Mouse (Mus musculus) spleen, postnatal 14 days (tissue): ENCODE data around the gene Nudt3.
"Not testable (repeated sequence)": the region's sequence is repeated elsewhere in the genome, so short reads cannot be mapped to it uniquely, and the experiment has no call there.

ENCODE experiments used
- DNase-seq, 2 experiments: peaks; one replicate each; pipeline ENCODE4 v3.0.0; 2021 to 2022; ENCODE audit warnings: low spot score in 2 of 2

Nudt3 gene

GRCm38 (mm10) chr17:27636132-27637020, 13.1 kb upstream of the Nudt3 start, which contains the start of gene Rps10:
Gene Rps10, minus strand, starts transcription at chr17:27636669.
- DNase-seq, result no peak

DNA sequence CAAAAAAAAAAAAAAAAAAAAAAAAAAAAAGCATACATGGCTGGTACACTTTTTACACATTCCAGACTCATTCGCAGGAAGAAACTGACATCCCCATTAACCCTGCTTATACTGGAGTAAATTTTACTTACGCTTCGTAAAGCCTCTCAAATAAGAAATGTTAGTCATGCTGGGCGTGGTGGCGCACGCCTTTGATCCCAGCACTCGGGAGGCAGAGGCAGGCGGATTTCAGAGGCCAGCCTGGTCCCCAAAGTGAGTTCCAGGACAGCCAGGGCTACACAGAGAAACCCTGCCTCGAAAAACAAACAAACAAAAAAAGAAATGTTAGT, 12.2 kb upstream of the Nudt3 start:
- DNase-seq, result not testable (repeated sequence)

- DNase-seq, result peak; percentile 79 to 84
These were observed 11.7 kb upstream of the Nudt3 start, which contains the start of gene RPS10-NUDT3 for GRCm38 (mm10) chr17:27634871-27635574. Gene RPS10-NUDT3, minus strand, starts transcription at chr17:27635222.

DNA sequence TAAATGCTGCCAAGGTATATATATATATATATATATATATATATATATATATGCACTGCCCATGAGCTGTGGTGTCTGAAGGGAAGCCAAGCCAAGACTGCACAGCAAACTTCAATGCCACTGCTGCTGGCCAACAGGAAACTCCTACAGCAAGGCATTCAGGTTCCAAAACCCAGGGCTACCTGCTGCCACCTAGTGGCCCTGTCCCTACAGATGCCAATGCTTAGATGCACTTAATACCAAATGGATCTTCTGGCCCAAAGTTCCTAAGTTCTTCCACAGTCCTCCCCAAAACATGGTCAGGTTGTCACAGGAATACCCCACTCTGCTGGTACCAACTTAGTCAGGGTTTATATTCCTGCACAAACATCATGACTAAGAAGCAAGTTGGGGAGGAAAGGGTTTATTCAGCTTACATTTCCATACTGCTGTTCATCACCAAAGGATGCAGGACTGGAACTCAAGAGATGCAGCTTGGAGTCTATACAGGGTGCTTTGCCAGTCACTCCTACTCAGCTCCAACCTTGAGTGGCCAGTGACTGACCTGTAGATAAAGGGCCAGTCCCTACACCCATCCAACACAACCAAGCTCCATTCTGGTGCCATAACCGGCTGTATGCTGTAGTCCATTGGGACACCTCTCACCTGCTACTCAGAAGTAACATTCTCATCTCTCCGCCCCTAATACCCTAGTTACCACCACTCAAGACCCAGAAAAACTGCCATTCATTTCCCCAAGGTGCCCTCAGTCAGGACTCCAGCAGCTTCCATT, 6.1 kb upstream of the Nudt3 start:
- DNase-seq, result peak; percentile 58 to 75

DNA sequence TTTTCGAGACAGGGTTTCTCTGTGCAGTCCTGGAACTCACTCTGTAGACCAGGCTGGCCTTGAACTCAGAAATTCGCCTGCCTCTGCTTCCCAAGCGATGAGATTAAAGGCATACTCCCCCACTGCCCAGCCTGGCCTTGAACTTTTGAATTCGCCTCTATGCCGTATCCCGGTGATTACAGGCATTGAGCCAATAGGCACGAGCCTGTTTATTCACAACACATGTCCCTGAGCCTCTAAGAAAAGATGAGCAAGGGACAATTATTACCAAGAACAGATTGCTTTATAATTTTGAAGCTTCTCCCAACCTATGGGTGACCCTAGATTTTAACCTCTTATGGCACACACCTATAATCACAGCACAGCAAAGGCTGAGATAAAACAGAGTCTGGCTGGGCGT, 5.1 kb upstream of the Nudt3 start:
- no peak for DNase-seq

DNA sequence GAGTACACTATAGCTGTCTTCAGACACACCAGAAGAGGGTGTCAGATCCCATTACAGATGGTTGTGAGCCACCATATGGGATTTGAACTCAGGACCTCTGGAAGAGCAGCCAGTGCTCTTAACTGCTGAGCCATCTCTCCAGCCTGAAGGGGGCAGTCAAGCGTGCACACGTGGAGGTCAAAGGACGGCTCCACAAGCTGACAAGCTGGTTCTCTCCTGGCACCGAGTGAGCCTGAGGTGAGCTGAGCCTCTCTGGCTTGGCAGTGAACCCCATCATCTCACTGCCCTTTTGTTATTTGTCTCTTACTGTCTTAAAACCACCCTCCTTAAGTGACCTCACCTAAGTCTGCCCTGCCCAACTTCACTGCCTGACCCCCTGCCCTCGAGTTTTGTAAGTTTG, 4.2 kb upstream of the Nudt3 start:
- DNase-seq, result no peak

GRCm38 (mm10) chr17:27626681-27627080, 3.4 kb upstream of the Nudt3 start:
- no peak for DNase-seq

GRCm38 (mm10) chr17:27625455-27626251, 2.4 kb upstream of the Nudt3 start:
- DNase-seq, result no peak

- DNase-seq, result peak; percentile 15 to 40
These were observed 510 bp downstream of the Nudt3 start for GRCm38 (mm10) chr17:27622611-27623359.

DNA sequence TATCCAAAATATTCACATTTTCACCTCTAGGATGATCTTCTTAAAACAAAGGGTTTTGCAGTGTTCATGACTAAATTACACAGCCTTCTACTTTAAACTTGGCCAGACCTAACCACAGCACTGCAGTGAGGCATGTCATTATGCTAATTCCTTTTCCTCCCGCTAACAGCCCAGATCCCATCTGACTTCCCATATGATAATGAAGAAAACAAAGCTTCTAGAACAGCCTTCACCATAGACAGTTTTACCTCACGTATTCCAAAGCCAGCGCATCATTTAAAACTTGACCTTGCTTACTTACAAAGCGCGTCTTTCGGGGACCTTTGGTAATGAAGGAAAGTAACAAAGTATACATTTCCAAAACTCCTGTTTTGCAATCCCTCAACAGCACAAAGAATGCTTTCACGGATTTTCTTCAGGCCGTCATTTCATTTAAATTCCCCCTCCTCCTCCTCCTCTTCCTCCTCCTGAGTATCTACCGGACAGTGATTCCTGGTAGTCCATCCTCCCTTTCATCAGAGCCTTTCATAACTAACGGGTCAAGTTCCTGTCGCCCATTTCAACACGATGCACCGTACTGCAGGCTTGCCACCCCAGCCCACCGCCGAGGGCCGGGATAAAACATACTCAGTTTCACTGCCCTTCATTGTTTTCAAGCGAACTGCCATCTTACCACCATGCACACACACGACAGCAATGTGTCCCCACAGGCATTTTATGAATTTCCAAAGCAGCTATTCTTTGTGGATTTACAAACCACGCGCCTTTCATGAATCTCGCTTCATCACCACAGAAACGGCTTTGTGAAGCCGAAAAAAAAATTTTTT, 1.4 kb downstream of the Nudt3 start:
- peak in 1 of 2 experiments; percentile 11 for DNase-seq

GRCm38 (mm10) chr17:27621161-27621560, 2.1 kb downstream of the Nudt3 start:
- DNase-seq, result no peak

- no peak for DNase-seq
These were observed 7.9 kb downstream of the Nudt3 start for GRCm38 (mm10) chr17:27615388-27615787.

DNA sequence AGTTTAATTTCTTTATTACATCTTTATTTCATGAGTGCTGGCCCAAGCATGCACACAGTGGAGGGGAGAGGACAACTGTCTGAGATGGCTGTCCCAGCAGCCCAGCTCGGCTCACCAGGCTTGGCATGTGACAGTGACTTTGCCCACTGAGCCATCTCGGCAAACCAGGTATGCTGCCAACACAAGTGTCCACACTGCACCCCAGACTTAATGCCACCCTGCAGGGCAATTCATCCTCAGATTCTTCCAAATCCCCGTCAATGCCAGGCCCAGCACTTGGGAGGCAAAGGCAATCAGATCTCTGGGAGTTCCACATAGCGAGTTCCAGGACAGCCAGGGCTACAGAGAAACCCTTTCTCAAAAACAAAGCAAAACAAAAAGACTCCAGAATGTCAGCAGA, 10.3 kb downstream of the Nudt3 start:
- DNase-seq, result no peak

- DNase-seq, result no peak
These were observed 11.3 kb downstream of the Nudt3 start for GRCm38 (mm10) chr17:27611994-27612393.

DNA sequence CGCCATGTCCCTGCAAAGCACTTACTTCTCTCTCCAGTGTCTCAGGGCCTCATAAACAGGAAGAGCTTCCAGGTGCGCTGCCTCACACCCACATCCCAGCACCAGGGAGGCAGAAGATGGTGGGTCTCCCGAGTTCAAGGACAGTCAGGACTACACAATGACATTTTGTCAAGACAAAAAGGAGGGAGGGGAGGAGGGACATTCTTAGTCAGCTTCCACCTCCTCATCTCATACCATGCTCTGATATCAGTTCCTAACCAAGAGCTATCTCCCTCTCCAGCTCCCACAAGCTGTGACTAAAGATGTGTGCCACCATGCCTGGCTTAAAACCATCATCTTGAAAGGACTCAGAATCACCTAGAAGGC, 11.8 kb downstream of the Nudt3 start:
- DNase-seq, result no peak

GRCm38 (mm10) chr17:27610679-27611518, 12.4 kb downstream of the Nudt3 start:
- DNase-seq, result no peak

GRCm38 (mm10) chr17:27609576-27609975, 13.7 kb downstream of the Nudt3 start:
- DNase-seq, result no peak

DNA sequence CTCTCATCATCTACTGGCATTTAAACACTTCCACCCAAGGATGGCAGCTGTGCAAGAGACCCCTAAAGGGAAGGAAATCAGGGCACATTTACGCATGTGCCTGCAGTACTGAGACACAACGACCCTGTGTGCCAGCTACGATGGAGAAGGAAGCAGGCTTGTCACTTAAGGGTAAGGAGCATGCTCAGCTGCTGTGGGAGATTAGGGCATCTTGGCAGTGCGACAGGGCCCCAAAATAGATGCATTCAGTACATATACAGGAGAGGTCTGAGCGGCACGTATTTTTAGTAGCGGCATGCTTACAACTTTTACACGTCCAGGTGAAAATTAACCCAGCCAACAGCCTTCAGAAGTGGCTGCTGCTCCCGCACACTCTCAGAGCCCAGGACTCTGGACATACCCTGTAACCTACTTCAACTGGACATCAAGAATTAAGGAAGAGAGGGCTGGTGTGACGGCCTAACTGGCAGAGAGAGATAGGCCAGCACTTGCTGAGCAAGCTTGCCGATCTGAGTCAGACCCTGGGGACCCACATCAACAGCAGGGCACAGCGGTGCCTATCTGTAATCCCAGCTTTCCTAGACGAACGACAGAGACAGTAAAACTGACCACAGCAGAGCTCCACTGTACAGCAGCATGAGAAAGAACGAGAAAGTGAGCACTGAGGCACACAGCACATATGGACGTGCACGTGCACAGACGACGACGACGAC, 19.6 kb downstream of the Nudt3 start:
- DNase-seq, result no peak
